Mouse (Mus musculus): Measurements from ENCODE around the gene Setd5. TPM values are rescaled to one million over a fixed set of nuclear protein-coding genes. Genes with fewer than 3 reads are reported as not detected.

The Setd5 gene
- polyA plus RNA-seq, 1 experiment: 21.3 TPM

GRCm38 (mm10) chr6:113184866-113185525 lies 107.8 kb downstream of the Setd5 start:
- H3K36me3 ChIP-seq (ENCODE audit: control insufficient read depth, insufficient read depth, low read length): no peaks in the 10 kb centered on the region
- no peaks in the 10 kb centered on the region; the same call in 1 of the 2 replicates for H3K4me1 ChIP-seq (ENCODE audit: control insufficient read depth, insufficient read depth, low read length)
- H3K27ac ChIP-seq (ENCODE audit: control insufficient read depth, insufficient read depth, low read depth, low read length): no peak overlapping the region
- H3K27me3 ChIP-seq (ENCODE audit: control insufficient read depth, insufficient read depth, low read length): no peaks in the 10 kb centered on the region
- TF ChIP-seq POLR2A (IDR thresholded peaks at IDR 0.05; ENCODE audit: control insufficient read depth, low read depth, low read length) (no peak), CTCF (IDR thresholded peaks at IDR 0.05; ENCODE audit: control insufficient read depth, insufficient read depth, insufficient replicate concordance, low read depth, low read length) (no peak)
- peak overlapping the region; percentile 14 for H3K4me3 ChIP-seq (ENCODE audit: control insufficient read depth, low read depth, low read length)

DNA sequence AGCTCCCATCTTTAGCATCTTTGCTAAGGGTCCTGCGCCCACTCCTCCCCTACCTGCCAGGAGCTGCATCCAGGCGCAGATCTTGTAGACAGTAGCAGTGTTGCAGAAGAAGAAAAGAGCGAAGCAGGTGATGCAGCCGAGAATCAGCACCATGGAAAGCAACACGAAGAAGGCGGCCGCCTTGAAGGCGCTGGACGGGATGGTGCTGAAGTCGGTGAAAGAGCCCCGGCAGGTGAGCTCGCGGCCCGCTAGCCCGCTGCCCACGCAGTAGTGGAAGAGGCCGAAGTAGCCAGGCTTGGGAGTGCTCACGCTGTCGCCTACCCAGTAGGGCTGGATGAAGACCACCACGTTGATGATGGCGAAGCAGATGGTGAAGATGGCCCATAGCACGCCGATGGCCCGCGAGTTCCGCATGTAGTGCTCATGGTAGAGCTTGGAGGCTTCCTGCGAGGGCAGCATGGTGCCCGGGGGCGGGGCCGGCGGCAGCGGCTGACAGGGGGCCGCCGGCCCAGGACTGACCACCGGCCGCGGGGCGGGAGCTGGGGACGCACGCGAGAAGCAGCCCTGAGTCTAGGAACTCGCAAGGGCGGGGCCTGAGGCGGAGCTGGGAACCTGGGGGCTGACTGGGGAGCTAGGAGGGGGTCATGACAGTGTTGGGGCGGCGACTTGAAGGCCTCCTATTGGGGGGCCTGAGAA lies 116.7 kb downstream of the Setd5 start:
- TF ChIP-seq POLR2A (IDR thresholded peaks at IDR 0.05; ENCODE audit: control insufficient read depth, low read depth, low read length) (no peak), CTCF (IDR thresholded peaks at IDR 0.05; ENCODE audit: control insufficient read depth, insufficient read depth, insufficient replicate concordance, low read depth, low read length) (no peak)
- Histone ChIP-seq H3K4me3 (ENCODE audit: control insufficient read depth, low read depth, low read length) (peak overlapping the region; percentile 39), H3K4me1 (ENCODE audit: control insufficient read depth, insufficient read depth, low read length) (peaks cover 12% of the 10 kb centered on the region), H3K27ac (ENCODE audit: control insufficient read depth, insufficient read depth, low read depth, low read length) (no peak overlapping the region), H3K36me3 (ENCODE audit: control insufficient read depth, insufficient read depth, low read length) (no peaks in the 10 kb centered on the region), H3K27me3 (ENCODE audit: control insufficient read depth, insufficient read depth, low read length) (no peaks in the 10 kb centered on the region; the same call in 1 of the 2 replicates)

- TF ChIP-seq CTCF (IDR thresholded peaks at IDR 0.05; ENCODE audit: control insufficient read depth, insufficient read depth, insufficient replicate concordance, low read depth, low read length): no peak
- no peak for TF ChIP-seq POLR2A (IDR thresholded peaks at IDR 0.05; ENCODE audit: control insufficient read depth, low read depth, low read length)
- Histone ChIP-seq H3K27me3 (ENCODE audit: control insufficient read depth, insufficient read depth, low read length) (no peaks in the 10 kb centered on the region; the same call in 1 of the 2 replicates), H3K36me3 (ENCODE audit: control insufficient read depth, insufficient read depth, low read length) (no peaks in the 10 kb centered on the region), H3K27ac (ENCODE audit: control insufficient read depth, insufficient read depth, low read depth, low read length) (no peak overlapping the region), H3K4me3 (ENCODE audit: control insufficient read depth, low read depth, low read length) (no peak overlapping the region; the same call in 1 of the 2 replicates), H3K4me1 (ENCODE audit: control insufficient read depth, insufficient read depth, low read length) (peaks cover 12% of the 10 kb centered on the region)
These were observed 117.3 kb downstream of the Setd5 start for GRCm38 (mm10) chr6:113194517-113194840.

DNA sequence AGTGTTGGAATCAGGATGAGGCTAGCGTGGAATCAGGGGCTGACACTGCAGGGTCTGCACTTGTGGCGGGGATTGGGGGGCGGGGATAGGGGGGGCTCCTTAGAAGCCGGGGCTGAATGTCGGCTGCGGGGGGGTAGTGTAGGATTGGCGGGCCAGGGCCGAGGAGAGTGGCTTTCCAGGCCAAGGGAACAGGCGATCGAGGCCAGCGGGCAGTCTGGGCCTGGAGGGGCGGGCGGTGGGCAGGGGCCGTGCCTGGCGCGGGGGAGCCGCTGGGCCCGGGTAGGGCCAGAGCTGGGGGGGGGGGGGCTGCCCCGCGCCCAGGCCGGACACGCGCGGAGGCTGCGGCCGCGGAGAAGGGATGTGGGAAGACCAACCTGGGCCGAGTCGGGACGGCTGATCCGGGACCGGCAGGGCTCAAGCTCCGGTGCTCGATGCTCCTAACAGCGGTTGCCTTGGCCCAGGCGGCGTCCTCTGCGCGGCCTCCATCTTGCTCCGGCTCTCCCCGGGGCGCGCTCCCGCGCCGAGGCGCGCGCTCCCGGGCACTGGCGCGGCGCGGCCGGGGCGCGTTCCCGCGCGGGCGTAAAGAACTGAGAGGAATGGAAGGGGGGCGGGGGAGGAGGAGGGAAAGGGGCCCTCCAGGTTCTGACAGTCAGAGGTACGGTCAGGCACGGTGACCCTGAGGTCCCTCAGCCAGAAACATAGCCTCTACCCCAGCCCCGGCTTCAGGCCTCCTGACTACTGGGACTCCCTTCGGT lies 117.9 kb downstream of the Setd5 start, which contains the start of gene Lhfpl4:
Gene Lhfpl4, minus strand, starts transcription at position 544 of the 755 bp plus-strand sequence.
- TF ChIP-seq POLR2A (IDR thresholded peaks at IDR 0.05; ENCODE audit: control insufficient read depth, low read depth, low read length): no peak
- no peak for TF ChIP-seq CTCF (IDR thresholded peaks at IDR 0.05; ENCODE audit: control insufficient read depth, insufficient read depth, insufficient replicate concordance, low read depth, low read length)
- no peak within 1 kb of the TSS for H3K27ac ChIP-seq (ENCODE audit: control insufficient read depth, insufficient read depth, low read depth, low read length)
- H3K4me3 ChIP-seq (ENCODE audit: control insufficient read depth, low read depth, low read length): peak within 1 kb of the TSS; percentile 80
- no peaks in the 10 kb centered on the region for H3K36me3 ChIP-seq (ENCODE audit: control insufficient read depth, insufficient read depth, low read length)
- H3K27me3 ChIP-seq (ENCODE audit: control insufficient read depth, insufficient read depth, low read length): no peaks in the 10 kb centered on the region; the same call in 1 of the 2 replicates
- H3K4me1 ChIP-seq (ENCODE audit: control insufficient read depth, insufficient read depth, low read length): peaks cover 12% of the 10 kb centered on the region

GRCm38 (mm10) chr6:113195596-113195992 lies 118.4 kb downstream of the Setd5 start:
- H3K27ac ChIP-seq (ENCODE audit: control insufficient read depth, insufficient read depth, low read depth, low read length): no peak overlapping the region
- TF ChIP-seq CTCF (IDR thresholded peaks at IDR 0.05; ENCODE audit: control insufficient read depth, insufficient read depth, insufficient replicate concordance, low read depth, low read length) (no peak), POLR2A (IDR thresholded peaks at IDR 0.05; ENCODE audit: control insufficient read depth, low read depth, low read length) (no peak)

More at GRCm38 (mm10) chr6:113195596-113195992, 118.4 kb downstream of the Setd5 start:
- peaks cover 12% of the 10 kb centered on the region for H3K4me1 ChIP-seq (ENCODE audit: control insufficient read depth, insufficient read depth, low read length)
- no peaks in the 10 kb centered on the region for H3K36me3 ChIP-seq (ENCODE audit: control insufficient read depth, insufficient read depth, low read length)
- H3K4me3 ChIP-seq (ENCODE audit: control insufficient read depth, low read depth, low read length): peak overlapping the region; percentile 80; the same call in 1 of the 2 replicates
- H3K27me3 ChIP-seq (ENCODE audit: control insufficient read depth, insufficient read depth, low read length): no peaks in the 10 kb centered on the region; the same call in 1 of the 2 replicates

Other genes starting within 250 kb of the Setd5 start
- 5.3 and 7.1 TPM in 2 replicates for gene Srgap3, start 130.1 kb upstream of the Setd5 start, polyA plus RNA-seq (2012; rRNA removed)
- 45.0 and 54.4 TPM in 2 replicates for gene Thumpd3, start 31.1 kb upstream of the Setd5 start, polyA plus RNA-seq (2012; rRNA removed)
- 0.49 and 0.65 TPM in 2 replicates for gene Lhfpl4, start 118.0 kb downstream of the Setd5 start, polyA plus RNA-seq (2012; rRNA removed)
- 28.6 and 29.8 TPM in 2 replicates for gene Mtmr14, start 160.5 kb downstream of the Setd5 start, polyA plus RNA-seq (2012; rRNA removed)
- 0.34 and 0.58 TPM in 2 replicates for gene Cpne9, start 204.9 kb downstream of the Setd5 start, polyA plus RNA-seq (2012; rRNA removed)
- gene Brpf1, start 229.8 kb downstream of the Setd5 start, polyA plus RNA-seq (2012; rRNA removed): 11.7 and 12.4 TPM in 2 replicates
- 30.0 and 31.0 TPM in 2 replicates for gene Ogg1, start 249.6 kb downstream of the Setd5 start, polyA plus RNA-seq (2012; rRNA removed)

Data from testis, adult 2 months (tissue).